Mouse (Mus musculus) left cerebral cortex, postnatal 14 days (tissue): ENCODE data around the gene Armc12. TPM values are rescaled to one million over a fixed set of nuclear protein-coding genes. Genes with fewer than 3 reads are reported as not detected.
A peak's percentile ranks its signal among the peaks of the same experiment; 100 is the strongest.
"Not testable (repeated sequence)": the region's sequence is repeated elsewhere in the genome, so short reads cannot be mapped to it uniquely, and the experiment has no call there.

Experiments used
- DNase-seq, 2 experiments: peaks; one replicate each; pipeline ENCODE4 v3.0.0; 2021 to 2022; ENCODE audit warnings: low spot score in 2 of 2, mixed read lengths in 1 of 2
- intact Hi-C: fragments of 180-260 bp; cut with DNase I; formaldehyde crosslinking; loops from one replicate; pipeline ENCODE4 v1.15.1; 2025
- total RNA-seq, 2 experiments: library from RNA; stranded (reverse); gene quantifications; 2 replicates each; pipeline ENCODE4 v1.2.3; 2021

The Armc12 gene
- total RNA-seq, 2 experiments from 2014 or later = not detected

GRCm38 (mm10) chr17:28524009-28524695 lies 6.5 kb upstream of the Armc12 start:
- peak in 1 of 2 experiments; percentile 22 for DNase-seq
- intact Hi-C loops = loop anchor here (2.0 to 10.0 kb wide), 2 partner anchors 199 to 301 kb away; partner anchors contain the start of gene Rpl10a

- intact Hi-C loops = loop anchor here (2.0 to 10.0 kb wide), 2 partner anchors 200 to 302 kb away; partner anchors contain the start of gene Rpl10a
- no peak for DNase-seq
Measured at GRCm38 (mm10) chr17:28524831-28525430, 5.7 kb upstream of the Armc12 start.

GRCm38 (mm10) chr17:28527184-28528042 lies 3.2 kb upstream of the Armc12 start:
- no peak for DNase-seq
- intact Hi-C loops = loop anchor here (1.0 to 10.0 kb wide), 3 partner anchors 120 to 203 kb away; partner anchors contain the start of gene Rpl10a

GRCm38 (mm10) chr17:28528043-28528351 lies 2.6 kb upstream of the Armc12 start:
- DNase-seq = peak; percentile 92 to 93
- intact Hi-C loops = loop anchor here (1.0 to 10.0 kb wide), 3 partner anchors 121 to 203 kb away; partner anchors contain the start of gene Rpl10a

GRCm38 (mm10) chr17:28529116-28529515 lies 1.5 kb upstream of the Armc12 start:
- intact Hi-C loops = loop anchor here (10.0 kb wide), 1 partner anchor 204 kb away; the partner anchor contains the start of gene Rpl10a
- no peak for DNase-seq

GRCm38 (mm10) chr17:28531946-28532345 lies 1.3 kb downstream of the Armc12 start:
- DNase-seq = no peak
- intact Hi-C loops = no loop called here

- DNase-seq = no peak
- intact Hi-C loops = no loop called here
Measured at GRCm38 (mm10) chr17:28532557-28532956, 2.0 kb downstream of the Armc12 start.

GRCm38 (mm10) chr17:28533327-28533726 lies 2.7 kb downstream of the Armc12 start:
- intact Hi-C loops = no loop called here
- no peak for DNase-seq

- intact Hi-C loops = no loop called here
- no peak for DNase-seq
Measured at GRCm38 (mm10) chr17:28537881-28538280, 7.3 kb downstream of the Armc12 start.

GRCm38 (mm10) chr17:28546925-28547324 lies 16.3 kb downstream of the Armc12 start:
- no peak for DNase-seq
- intact Hi-C loops = no loop called here

GRCm38 (mm10) chr17:28548550-28548949 lies 17.9 kb downstream of the Armc12 start:
- no peak for DNase-seq
- intact Hi-C loops = no loop called here

GRCm38 (mm10) chr17:28549111-28549510 lies 18.5 kb downstream of the Armc12 start, which contains the start of gene Clpsl2:
TSS of gene Clpsl2 (plus strand) at chr17:28549411.
- intact Hi-C loops = no loop called here
- DNase-seq = no peak

- intact Hi-C loops = no loop called here
- DNase-seq = peak; percentile 74 to 90
Measured at GRCm38 (mm10) chr17:28553040-28553793, 22.6 kb downstream of the Armc12 start.

GRCm38 (mm10) chr17:28554021-28554420 lies 23.4 kb downstream of the Armc12 start:
- intact Hi-C loops, DNase-seq: not testable (repeated sequence)

GRCm38 (mm10) chr17:28556635-28557396 lies 26.2 kb downstream of the Armc12 start:
- intact Hi-C loops = no loop called here
- DNase-seq = no peak

GRCm38 (mm10) chr17:28557772-28558171 lies 27.2 kb downstream of the Armc12 start:
- DNase-seq = no peak
- intact Hi-C loops = no loop called here

- intact Hi-C loops = no loop called here
- no peak for DNase-seq
Measured at GRCm38 (mm10) chr17:28560598-28560997, 30.0 kb downstream of the Armc12 start, which contains the start of gene Clps. TSS of gene Clps (minus strand) at chr17:28560766.

GRCm38 (mm10) chr17:28561613-28562012 lies 31.0 kb downstream of the Armc12 start:
- DNase-seq = no peak
- intact Hi-C loops = no loop called here
